Mouse (Mus musculus) frontal cortex, postnatal 36 days (tissue): ENCODE measurements around the gene Ttc21a.
A peak's percentile ranks its signal among the peaks of the same experiment; 100 is the strongest.

Experiments
- DNase-seq, 2 experiments: peaks; one replicate each; pipeline ENCODE4 v3.0.0; 2022; ENCODE audit warnings: low spot score in 2 of 2

Ttc21a gene

DNA sequence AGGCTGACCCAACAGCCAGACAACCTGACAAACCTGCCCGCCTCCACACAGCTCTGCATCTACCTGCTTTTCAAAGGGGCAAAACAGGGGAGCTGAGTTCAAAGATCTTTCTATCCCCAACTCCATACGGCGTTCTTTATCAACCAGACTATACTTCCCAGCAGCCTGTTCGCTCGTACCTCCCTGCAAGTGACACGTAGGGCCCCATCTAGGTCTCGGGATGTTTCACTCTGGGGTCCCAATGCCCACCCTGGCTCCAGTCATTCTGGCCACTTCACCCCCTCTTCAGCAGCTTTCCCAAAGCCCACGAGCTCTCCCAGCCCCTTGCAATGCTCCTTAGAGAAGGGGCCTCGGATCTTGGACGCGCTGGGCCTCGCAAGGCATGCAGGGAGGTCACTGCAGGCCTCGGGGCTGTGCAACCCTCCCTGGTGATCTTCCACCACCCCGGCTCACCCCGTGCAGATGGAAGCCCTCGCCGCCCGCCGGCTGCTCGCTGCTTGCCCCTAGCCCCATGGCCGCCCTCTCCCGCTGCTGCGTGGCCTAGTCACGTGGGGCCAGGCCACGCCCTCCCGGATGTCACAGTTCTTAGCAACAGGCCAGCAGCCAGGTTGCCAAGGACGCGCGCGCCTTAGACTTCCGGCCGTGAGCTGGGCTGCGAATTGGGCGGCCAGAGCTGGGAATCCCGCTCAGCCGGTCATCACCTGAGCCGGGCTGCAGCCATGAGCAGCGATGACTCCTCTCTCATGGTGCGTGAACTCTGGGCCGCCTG is at the start of gene Ttc21a, which contains the start of gene Gorasp1:
TSS of gene Ttc21a (plus strand) at position 602 of the 769 bp plus-strand sequence.
TSS of gene Gorasp1 (minus strand) at position 561 of the 769 bp plus-strand sequence.
- peak; percentile 87 to 93 for DNase-seq

DNA sequence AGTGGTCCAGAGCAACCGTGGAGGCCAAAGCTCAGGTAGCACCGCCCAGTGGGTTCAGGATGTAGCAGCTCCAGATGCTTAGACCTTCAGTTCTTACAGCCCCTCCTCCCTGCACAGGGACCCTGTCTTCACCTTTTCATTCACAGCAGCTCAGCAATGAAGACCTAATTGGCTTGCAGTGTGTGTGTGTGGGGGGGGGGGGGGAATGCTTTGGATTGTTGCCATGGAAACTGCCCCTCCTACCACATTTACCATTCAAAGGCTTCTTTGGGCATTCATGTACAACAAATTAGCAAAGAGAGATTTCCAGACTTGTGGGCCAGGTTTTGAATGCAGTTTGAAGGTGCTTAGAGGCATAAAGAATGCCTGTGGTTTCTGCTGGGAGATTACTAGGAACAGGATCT is 48.6 kb upstream of the Ttc21a start:
- DNase-seq, result no peak

DNA sequence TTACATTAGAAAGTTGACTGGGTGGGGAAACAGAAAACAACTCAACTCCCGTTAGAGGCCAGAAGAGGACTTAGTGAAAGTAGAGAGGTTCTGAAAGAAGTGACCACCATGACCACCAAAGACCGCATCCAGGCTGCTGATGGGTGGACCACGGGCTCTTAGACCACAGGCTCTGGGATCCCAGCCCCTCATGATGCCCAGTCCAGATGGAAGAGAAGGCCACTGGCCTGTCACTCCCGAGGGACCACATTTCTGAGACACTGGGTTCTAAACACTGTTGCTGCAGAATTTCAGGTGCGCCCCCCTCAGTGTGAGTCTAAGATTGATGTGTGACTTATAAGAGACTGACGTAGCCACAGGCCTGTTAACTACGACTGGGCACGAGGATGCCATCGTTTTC is 48.0 kb upstream of the Ttc21a start:
- no peak for DNase-seq

DNA sequence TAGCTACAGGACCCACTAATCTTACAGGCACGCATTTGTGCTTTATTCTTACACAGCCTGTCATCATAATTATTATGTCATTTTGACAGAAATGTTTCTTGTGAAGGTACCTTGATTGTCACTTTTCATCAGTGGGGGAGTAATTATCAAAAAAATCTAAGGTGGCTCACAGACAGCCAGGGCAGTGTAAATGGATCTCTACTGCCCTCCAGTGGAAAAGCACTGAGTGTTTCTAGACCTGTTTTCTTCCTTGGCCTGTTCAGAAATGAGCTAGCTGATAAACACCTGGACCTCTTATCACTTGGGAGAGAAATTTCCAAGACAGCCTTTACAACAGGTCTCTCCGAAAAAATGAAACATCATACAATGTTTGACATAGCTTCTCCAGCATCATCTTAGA is 46.7 kb upstream of the Ttc21a start:
- DNase-seq, result peak in 1 of 2 experiments; percentile 49

DNA sequence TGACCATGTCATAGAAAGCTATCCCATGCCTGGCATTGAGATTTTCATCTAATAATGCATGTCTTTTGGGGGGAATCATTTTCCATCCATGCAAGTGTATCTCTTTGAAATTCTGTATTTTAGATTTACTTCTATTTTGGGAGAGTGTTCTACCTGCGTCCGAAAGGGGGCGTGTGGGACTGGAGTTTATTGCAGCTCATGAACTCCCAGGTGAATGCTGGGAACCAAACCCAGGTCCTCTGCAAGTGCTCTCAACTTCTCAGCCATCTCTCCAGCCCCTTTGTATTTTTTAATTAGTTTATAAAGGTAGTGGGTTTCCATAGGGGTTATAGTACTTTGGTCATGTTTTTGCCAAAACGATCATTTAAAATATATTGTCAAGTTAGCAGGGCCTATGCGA is 43.5 kb upstream of the Ttc21a start:
- DNase-seq, result no peak

DNA sequence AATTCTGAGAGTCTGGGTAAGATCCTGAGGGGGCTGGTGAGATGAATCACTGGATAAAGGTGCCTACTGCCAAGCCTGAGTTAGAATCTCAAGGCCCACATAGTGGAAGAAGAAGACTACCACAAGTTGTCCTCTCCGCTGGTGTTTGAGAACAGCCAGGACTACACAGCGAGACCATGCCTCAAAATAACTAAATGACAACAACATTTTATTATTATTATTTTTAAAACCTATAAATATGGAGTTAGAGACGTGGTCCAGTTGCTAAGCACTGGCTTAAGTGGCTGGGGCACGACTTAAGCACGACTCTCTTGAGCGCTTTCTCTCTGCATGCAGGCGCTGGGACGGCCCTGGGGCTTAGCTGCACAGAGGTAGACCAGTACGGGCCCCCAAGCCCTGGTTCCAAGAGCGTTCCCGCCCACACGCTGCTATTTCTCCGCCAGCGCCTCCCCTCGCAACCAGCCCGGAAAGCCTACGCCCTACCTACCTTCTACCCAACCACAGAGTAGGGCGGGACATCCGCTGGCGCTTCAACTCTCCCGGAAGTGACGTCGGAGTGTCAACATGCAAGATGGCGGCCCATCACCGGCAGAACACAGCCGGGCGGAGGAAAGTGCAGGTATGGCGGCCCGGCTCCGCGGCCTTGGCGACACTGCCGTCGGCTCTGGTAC is 42.9 kb upstream of the Ttc21a start, which contains the start of gene Wdr48:
TSS of gene Wdr48 (plus strand) at position 540 of the 671 bp plus-strand sequence.
- DNase-seq, result peak; percentile 97 to 98

DNA sequence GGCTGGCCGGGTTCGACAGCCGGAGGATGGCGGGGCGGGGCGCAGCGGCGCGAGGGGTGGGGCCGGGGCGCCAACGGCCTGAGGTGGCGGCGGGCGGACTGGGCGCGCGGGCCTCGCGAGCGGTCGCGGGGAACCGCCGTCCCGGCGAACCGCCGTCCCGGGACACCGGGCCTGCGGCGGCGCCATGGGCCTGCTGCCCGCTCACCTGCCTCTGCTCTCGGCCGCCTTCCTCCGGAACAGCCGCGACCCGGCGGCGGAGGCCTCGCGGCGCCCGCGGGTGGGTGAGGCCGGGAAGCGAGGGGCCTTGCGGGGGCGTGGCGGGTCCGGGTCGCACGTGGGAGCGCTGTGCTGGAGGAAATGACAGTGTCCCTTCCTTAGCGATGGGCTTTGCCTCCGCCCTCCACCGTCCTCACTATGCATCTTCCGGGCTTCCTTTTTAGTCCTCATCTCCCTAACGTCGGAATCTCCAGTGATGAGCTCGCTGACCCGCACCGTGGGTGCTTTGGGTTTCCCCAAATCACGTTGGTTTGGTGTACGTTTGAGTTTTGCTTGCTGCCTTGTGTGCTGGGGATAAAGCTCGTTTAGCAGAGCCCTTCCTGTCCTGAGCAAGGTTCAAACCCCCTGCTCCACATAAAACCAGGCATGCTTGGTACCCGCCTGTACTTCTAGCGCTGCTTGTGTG is 42.2 kb upstream of the Ttc21a start:
- peak in 1 of 2 experiments; percentile 37 for DNase-seq

DNA sequence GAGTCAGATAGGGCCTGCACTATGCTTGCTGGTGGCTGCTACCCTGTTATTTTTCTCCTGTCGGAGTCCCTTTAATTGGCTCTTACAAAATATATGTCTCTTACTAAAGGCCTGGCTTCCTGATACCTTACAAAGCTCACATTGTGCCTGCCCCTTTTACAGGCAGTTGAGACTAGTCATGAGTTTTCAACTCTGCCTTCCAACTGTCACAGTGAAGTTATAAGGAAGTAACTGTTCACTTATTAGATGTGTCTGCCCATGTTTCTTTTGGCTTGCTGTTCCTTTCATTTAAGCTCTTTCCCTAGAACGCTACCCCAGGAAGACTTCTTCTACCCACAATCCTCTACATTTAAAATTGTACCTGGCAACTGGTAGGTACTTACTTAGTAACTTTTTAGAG is 38.0 kb upstream of the Ttc21a start:
- no peak for DNase-seq

DNA sequence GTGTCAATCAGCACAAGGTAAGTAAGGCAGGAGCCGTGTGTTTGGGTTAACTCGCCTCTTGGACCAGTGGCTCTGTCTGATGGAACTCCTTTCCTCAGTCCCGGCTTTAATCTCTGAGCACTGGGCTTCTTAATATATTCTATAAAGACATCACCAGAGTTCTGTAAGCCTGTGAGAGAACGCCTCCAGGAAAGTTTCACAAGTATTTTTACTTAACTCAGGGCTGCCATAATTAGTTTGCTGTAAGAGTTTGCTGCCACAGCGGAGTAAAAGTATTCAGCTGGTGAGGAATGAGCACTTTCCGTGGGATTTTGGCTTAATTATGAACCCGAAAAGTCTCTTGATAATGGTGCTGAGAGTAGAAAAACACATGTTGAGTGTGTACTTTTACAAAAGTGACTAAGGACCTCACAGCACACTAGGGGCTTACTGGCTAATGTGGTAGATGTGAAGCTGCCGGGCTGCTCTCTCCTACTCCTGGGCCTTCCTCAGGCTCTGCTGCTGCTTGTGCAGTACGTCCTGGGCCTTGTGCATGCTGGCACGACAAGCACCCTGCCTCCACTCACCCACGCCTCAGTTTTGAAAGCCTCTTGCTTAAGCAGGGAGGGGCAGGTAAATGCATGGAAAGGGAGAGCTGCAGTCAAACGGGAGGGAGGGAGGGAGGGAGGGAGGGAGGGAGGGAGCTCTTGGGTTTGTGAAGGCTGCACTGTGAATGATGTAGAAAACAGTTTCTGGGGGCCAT is 34.8 kb upstream of the Ttc21a start:
- DNase-seq, result no peak

DNA sequence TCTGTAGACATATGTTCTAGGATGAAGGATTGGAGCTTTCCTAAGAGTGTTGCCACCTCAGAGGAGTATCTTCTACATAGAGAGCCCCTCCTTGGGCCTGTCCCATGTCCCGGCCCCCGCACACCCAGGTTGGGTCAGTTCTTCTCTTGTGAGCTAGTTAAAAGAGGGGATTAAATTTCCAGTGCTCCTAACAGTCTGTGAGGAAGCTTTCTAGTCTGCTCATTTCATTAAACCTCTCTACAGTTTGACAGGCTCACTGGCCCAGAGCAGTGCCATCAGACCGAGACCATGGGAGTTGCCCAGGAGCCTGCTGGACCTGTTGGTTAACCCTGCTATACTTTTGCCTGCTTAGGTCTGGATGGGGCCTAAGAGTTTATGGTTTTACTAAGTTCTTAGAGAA is 28.7 kb upstream of the Ttc21a start:
- DNase-seq, result no peak

DNA sequence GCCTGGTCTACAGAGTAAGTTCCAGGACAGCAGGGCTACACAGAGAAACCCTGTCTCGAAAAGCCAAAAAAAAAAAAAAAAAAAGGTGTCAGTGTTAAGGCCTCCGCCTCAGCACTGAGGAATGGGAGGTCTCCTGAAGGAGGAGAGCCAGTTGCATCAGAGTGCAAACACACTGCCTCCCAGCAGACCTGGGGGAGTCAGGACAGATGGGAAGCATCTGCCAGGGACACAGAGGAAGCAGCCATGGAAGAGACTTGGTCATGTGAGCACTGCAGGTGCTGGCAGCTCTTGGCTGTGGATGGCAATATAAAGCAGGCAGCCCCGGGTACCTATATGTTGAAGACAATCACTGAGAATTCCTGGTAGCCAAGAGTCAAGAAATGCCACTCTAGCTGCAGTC is 27.5 kb upstream of the Ttc21a start:
- DNase-seq, result peak in 1 of 2 experiments; percentile 35

DNA sequence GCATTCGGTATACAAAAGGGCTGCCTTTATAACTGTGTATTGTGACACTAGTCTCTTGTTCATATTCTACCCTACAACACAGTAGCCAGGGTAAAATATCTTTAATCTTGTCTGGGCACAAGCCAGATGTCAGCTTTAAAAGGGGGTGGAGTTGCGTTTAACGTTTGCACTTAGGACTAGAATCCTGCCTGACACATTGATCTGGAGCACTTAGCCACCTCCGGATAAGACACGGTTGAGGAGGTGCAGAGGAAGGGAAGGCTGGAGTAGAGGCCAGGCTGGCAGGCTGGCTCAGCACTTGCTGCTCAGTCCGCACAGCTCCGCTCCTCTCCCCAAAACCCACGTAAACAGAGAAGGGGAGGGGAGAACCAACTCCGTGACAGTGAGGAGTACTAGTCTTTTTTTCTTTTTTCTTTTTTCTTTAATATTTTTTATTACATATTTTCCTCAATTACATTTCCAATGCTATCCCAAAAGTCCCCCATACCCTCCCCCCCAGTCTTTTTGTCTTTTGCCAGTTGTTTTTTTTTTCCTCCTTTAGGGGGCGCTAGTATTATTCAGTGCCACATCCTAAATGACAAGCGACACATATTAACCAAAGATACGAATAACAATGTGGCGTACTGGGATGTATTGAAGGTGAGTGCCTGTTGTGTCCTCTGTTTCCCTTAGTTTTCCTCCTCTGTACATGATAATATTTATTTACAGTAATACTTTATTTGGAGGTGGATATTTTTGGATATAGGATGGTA is 24.1 kb upstream of the Ttc21a start:
- DNase-seq, result no peak

DNA sequence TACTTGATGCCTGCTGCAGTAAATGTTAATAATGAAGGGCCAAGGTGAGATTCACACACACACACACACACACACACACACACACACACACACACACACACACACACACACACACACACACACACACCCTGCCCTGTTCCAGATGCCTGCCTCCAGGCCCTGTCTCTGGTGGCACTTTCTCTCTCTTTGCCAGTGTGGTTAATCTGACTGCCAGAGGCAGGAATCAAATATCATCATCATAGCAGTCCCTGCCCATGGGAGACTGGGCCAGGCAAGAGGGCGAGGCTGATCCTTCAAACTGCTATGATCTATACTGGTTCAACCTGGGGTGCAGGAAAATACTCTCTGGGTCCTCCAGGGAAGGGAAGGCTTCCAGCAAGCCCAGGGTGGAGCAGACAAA is 17.5 kb upstream of the Ttc21a start:
- no peak for DNase-seq

DNA sequence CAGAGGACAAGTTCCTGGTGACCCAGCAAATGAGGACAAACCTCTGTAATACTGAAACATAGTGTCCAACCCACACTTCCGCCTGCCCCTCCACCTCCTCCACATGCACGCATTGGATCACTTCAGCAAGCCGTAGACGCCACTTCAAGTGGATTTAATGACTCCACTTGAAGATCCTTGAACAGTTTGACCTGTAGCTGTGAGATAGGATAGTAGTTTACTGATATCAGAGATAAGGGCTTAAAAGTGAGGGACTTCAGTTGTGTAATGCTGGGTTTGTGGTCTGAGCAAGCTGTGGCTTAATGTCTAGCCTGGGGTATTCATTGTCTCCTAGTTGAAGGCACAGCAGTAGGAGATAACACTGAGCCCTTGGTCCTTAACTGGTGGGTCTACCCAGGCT is 13.9 kb upstream of the Ttc21a start:
- no peak for DNase-seq

DNA sequence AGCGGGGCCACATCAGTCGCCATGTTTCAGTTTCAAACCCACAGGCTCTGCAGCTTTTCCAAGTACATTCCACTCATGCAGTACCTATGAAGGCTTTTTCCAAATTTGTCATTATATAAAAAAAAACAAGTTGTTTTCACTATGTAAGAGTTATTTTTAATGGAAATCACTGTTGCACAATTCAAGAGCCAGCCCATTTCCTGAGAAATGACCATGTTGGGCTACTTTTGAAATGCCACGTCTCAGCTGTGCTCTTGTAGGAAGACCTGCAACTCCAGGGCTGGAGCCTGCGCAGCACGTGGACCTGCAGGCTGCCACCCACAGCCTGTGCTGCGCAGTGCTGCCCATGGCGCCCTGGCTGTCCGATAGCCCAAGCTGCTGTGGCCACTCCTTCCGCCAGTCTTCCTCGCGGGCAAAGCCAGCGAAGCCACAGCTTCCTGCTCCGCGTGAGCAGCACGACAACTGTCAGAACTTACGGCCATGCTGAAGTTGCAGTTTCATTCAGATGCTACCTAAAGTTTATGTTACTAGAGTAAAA is 12.2 kb upstream of the Ttc21a start:
- no peak for DNase-seq

DNA sequence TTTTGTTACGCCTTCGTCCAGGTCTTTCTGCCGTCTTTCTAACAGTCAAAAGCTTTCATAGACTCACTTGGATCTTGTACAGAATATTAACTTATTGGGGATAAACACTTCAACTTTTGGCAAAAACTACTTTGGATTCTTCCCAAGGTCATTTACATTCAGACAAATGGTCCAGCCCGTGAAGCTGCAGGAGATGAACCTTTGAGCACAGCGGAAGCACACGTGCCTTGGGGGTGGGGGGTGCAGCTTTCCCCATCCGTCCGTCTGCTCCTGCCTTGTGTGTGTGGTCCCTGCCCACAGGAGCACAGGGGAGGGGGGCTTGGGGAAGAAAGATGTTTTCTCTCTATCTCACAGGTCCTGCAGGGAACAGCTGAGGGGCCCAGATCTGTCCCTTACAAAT is 11.7 kb upstream of the Ttc21a start:
- no peak for DNase-seq

DNA sequence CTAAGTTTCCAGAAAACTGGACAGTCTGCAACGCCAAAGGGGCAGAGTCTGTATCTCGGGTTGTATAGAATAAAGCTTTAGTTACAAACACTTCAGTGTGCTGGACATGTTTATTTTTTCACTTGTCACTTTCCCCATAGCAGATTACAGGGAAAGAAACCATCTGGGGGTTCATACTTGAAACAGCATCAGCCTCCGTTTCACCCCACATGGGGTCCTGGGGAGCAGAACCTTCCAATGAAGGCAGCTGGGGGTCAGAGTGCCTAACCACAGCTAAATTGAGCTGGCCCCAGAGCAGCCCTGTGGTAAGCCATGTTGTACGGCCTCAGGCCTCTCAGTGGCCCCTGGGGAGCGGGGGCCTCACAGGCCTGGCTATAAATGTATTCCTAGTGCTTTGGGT is 10.9 kb upstream of the Ttc21a start:
- no peak for DNase-seq

DNA sequence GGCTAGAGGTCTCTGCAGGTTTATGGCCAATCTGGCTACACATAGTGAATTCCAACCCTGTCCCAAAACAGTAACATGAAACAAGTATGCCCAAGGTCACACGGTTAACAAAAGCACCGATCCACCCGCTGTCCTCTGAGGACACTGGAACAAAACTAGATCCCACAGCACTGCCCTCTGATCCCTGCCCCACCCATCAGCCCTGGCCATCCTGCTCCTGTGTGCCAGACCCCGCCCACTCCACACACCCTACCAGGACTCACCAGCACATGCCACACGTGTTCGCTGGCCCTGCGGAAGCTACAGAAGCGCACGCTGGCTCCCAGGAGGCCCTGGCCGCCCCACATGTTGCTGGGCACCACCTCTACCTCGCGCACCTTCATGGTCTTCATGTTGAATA is 5.0 kb upstream of the Ttc21a start:
- no peak for DNase-seq

DNA sequence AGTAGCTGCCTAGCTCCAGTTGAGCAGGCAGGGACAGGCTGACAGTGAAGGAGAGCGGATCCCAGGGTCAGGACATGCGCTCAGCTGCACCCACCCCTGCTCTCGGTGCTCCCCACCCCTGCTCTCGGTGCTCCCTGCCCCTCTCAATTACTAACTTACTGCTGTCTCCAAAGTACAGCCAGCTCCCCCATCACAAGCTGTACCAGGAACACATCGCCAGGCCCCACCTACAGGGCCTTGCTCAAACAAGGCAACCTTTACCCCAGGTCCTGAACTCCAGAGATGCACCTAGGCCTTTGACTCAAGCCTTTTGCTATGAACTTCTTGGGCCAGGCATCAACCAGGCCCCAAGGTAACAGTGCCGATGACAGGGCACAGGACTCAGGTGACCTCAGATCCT is 3.7 kb upstream of the Ttc21a start:
- no peak for DNase-seq

DNA sequence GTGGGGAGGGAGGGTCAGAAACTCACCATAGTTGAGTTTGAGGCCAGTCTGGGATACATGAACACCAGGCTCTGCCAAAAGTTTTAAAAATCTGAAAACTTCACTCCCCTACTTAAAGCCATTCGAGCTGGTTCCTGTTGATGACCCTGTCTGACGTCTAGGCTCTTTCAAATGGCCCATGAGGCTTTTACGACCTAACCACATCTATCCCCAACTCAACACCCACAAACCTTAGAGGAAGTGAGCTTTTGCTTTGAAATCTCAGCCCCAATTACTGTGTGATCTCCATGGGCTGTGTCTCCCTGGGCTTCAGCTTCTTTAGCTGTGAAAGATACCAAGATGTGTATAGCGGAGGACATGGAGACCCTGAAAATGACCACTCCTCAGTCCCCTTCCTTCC is 1.1 kb downstream of the Ttc21a start:
- DNase-seq, result no peak

DNA sequence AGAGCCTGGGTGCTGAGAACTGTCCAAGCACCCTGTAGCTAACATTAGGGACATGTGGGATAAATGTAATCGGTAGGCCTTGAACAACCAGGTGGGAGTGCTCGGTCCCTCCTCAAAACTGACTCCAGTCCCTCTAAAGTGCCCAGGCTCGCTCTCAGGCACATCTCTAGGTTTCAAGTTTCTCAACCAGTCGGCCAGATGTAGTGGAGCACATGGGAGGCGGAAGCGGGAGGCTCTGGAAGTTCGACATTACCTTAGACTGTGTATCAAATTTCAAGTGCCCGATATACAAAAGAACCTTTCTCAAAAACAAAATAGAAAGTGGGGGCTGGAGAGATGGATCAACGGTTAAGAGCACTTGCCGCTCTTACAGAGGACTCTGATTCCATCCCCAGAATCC is 2.2 kb downstream of the Ttc21a start:
- no peak for DNase-seq
